Mouse (Mus musculus) hindbrain, embryonic 10.5 days (tissue): ENCODE measurements around the gene Cxadr. TPM values are rescaled to one million over a fixed set of nuclear protein-coding genes. Genes with fewer than 3 reads are reported as not detected.

ENCODE experiments used
- DNase-seq: peaks from one replicate; pipeline ENCODE4 v3.0.0-alpha.2; 2017; ENCODE audit warnings: low spot score
- H3K27ac ChIP-seq: fragments of 300-500 bp; sonication (generic); 2 replicates; pipeline ENCODE4 v1.5.1; 2016; ENCODE audit warnings: mild to moderate bottlenecking, moderate library complexity
- H3K27me3 ChIP-seq: fragments of 300-500 bp; sonication (generic); 2 replicates; pipeline ENCODE4 v1.6.1; 2016; ENCODE audit warnings: mild to moderate bottlenecking; ENCODE audit not compliant: poor library complexity, insufficient read depth, severe bottlenecking
- H3K36me3 ChIP-seq: fragments of 300-500 bp; sonication (generic); 2 replicates; pipeline ENCODE4 v1.6.1; 2016; ENCODE audit warnings: mild to moderate bottlenecking, moderate library complexity
- H3K4me1 ChIP-seq: fragments of 300-500 bp; sonication (generic); replicated peaks from 2 replicates; pipeline ENCODE4 v1.6.1; 2016; ENCODE audit warnings: mild to moderate bottlenecking
- H3K4me3 ChIP-seq: fragments of 300-500 bp; sonication (generic); 2 replicates; pipeline ENCODE4 v1.5.1; 2016; ENCODE audit warnings: mild to moderate bottlenecking, moderate library complexity
- H3K9me3 ChIP-seq: fragments of 300-500 bp; sonication (generic); 2 replicates; pipeline ENCODE4 v1.6.1; 2016; ENCODE audit warnings: mild to moderate bottlenecking, moderate library complexity
- WGBS: fragments of 180-500 bp; shearing (Covaris S2); methylation state at CpG from one replicate; pipeline ENCODE4 v1.1.7; 2016; 5-methylcytosine and 5-hydroxymethylcytosine counted together
- polyA plus RNA-seq: library from polyadenylated mRNA; unstranded; fragments of >200 nt; fragmentation: Nextera tagmentation; extraction: Ambion mirVana; gene quantifications from 2 replicates; pipeline ENCODE4 v1.2.1, GENCODE M21; 2016

Cxadr gene
- polyA plus RNA-seq, 1 experiment from 2014 or later = 58.4 TPM

GRCm38 (mm10) chr16:78283231-78283630 lies 18.1 kb upstream of the Cxadr start:
- WGBS = 88% methylated on average over 5 of the region's 5 CpGs
- H3K27ac ChIP-seq = no peak overlapping the region
- no peaks in the 10 kb centered on the region for H3K27me3 ChIP-seq
- no peaks in the 10 kb centered on the region for H3K4me1 ChIP-seq
- DNase-seq = no peak
- no peaks in the 10 kb centered on the region for H3K36me3 ChIP-seq
- no peaks in the 10 kb centered on the region for H3K9me3 ChIP-seq
- no peak overlapping the region for H3K4me3 ChIP-seq

DNA sequence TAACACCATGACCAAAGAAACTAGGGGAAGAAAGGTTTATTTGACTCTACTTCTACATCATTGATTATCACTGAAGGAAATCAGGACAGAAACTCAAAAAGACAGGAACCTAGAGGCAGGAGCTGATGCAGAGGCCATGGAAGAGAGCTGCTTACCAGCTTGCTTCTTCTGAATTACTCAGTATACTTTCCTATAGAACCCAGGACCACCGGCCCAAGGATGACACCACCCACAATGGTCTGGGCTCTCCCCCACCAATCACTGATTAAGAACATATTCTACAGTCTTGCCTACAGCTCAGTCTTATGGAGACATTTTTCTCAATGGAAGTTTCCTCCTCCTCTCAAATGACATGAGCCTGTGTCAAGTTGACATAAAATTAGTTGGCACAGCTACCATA lies 7.2 kb upstream of the Cxadr start:
- H3K4me1 ChIP-seq = 0 out of 2 replicates have a peak, but pooled peaks cover 12% of the 10 kb centered on the region
- H3K4me3 ChIP-seq = no peak overlapping the region
- H3K27me3 ChIP-seq = no peaks in the 10 kb centered on the region
- DNase-seq = no peak
- H3K9me3 ChIP-seq = no peaks in the 10 kb centered on the region
- WGBS = 89% methylated on average over 1 of the region's 1 CpGs
- no peak overlapping the region for H3K27ac ChIP-seq
- H3K36me3 ChIP-seq = no peaks in the 10 kb centered on the region

DNA sequence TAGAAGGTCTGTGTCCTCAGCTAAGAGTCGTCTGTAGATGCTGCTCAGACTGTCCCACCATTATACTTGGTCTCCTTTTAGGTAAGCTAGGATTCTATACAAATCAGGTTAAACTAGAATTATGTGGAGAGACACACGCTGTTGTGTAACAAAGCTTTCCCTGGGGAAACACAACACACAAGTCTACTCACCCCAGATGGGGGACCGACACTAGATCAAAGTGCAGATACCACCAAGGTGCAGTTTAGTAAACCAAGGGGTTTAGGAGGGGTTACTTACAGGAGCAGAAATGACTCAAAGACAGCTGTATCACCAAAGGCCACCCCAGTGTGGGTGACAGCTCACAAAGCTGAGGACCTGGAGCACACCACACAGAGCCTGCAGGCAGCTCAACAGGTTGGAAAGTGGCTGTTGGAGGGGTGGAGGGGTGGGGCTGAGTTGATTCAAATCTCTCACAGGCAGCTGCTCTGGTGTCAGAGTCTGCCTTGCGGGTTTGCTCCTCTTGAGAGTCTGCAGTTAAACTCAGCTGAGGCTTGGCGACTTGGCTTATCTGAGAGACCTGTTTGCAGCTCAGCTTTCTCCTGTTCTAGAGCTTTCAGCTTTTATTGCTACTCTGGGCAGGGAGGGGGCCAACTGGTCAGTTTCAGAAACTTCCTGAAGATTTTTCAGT lies 6.5 kb upstream of the Cxadr start:
- no peak overlapping the region for H3K4me3 ChIP-seq
- no peak overlapping the region for H3K27ac ChIP-seq
- DNase-seq = no peak
- H3K36me3 ChIP-seq = no peaks in the 10 kb centered on the region
- 0 out of 2 replicates have a peak, but pooled peaks cover 12% of the 10 kb centered on the region for H3K4me1 ChIP-seq
- 0 out of 2 replicates have a peak, but pooled peaks cover under 1% of the 10 kb centered on the region for H3K27me3 ChIP-seq
- H3K9me3 ChIP-seq = no peaks in the 10 kb centered on the region
- WGBS = 50% methylated on average over 5 of the region's 5 CpGs

- 0 out of 2 replicates have a peak, but pooled peaks cover 6% of the 10 kb centered on the region for H3K27me3 ChIP-seq
- no peak for DNase-seq
- no peaks in the 10 kb centered on the region for H3K9me3 ChIP-seq
- 46% methylated on average over 4 of the region's 4 CpGs for WGBS
- H3K4me1 ChIP-seq = 0 out of 2 replicates have a peak, but pooled peaks cover 12% of the 10 kb centered on the region
- no peaks in the 10 kb centered on the region for H3K36me3 ChIP-seq
- no peak overlapping the region for H3K4me3 ChIP-seq
- H3K27ac ChIP-seq = 0 out of 2 replicates have a peak overlapping the region, but pooled peaks have one; percentile 23
These were observed 5.7 kb upstream of the Cxadr start for GRCm38 (mm10) chr16:78295601-78296000.

DNA sequence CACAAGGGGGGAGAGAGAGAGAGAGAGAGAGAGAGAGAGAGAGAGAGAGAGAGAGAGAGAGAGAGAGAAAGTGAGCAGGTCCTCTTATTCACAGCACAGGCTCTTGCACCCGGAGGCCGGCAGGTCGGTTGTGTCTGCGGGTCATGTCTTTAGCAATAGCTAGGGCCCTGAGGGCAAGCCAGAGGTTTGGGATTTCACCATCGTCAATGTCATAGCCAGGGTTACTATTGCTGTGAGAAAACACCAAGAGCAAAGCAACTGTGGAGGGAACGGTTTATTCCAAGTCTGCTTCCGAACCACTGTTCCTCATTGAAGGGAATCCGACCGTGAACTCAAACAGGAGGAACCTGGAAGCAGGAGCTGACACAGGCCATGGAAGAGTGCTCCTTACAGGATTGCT lies 5.2 kb upstream of the Cxadr start:
- no peak overlapping the region for H3K4me3 ChIP-seq
- H3K4me1 ChIP-seq = peaks cover 16% of the 10 kb centered on the region; the same call in 1 of the 2 replicates
- WGBS = 73% methylated on average over 9 of the region's 9 CpGs
- DNase-seq = no peak
- no peaks in the 10 kb centered on the region for H3K9me3 ChIP-seq
- 0 out of 2 replicates have a peak overlapping the region, but pooled peaks have one; percentile 23 for H3K27ac ChIP-seq
- H3K27me3 ChIP-seq = 0 out of 2 replicates have a peak, but pooled peaks cover 6% of the 10 kb centered on the region
- no peaks in the 10 kb centered on the region for H3K36me3 ChIP-seq

DNA sequence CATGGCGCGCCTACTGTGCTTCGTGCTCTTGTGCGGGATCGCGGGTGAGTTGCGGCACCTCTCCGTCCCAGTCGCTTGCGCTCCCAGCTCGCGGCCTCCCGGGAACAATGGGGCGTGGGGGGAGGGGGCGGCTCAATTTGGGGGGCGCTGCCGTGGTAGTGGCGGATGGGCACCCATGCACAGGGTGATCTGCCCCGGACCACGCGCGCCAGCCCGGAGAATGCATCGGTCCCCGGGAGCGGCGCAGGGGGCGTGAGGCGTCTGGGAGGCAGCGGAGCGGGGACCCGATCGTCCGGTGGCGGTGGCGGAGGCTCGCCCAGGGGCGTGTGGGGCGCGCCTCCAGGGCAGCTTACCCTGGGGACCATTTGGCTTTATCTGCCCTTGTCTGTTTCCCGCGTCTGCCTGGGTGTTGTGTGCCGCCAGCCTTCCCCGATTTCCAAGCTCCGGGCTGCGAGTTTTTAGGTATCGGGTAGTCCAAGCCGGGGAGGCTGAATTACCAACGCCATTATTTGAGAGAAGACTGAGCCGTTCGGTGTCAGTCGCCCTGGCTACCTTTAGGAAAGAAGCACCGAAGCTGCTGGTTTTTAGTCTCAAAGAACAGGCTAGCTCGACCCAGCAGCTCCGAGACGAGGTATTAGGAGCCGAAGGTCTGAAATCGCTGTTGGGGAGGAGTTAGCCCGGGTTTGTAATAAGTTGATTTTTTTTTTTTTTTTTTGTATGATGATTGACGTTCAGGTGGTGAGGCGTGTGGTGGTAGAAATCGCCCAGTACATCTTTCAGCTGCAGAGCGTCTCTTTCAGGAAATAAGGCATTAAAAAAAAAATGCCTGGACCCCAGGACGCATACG lies 765 bp downstream of the Cxadr start:
- 0 out of 2 replicates have a peak, but pooled peaks cover 6% of the 10 kb centered on the region for H3K27me3 ChIP-seq
- H3K36me3 ChIP-seq = peaks cover 32% of the 10 kb centered on the region
- H3K9me3 ChIP-seq = no peaks in the 10 kb centered on the region
- H3K27ac ChIP-seq = peak overlapping the region; percentile 97
- WGBS = under 1% methylated on average over 65 of the region's 65 CpGs
- H3K4me1 ChIP-seq = peaks cover 28% of the 10 kb centered on the region
- no peak for DNase-seq
- H3K4me3 ChIP-seq = peak overlapping the region; percentile 98

DNA sequence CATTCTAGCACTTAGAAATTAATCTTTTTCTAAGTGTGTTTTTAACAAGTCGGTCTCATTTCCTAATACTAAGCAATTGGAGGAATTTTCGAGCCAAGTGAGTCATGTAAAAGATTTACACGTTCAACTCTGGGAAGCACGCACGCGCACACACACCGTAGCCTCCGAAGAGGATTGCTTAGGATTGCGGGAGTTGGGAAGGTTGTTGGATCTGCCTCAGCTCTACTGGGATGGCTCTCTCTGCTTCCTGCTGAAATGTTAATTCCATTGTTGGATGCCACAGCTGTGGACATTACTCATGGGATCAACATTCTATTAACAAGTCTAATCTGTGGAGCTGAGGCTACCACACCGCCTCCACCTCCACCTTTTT lies 1.4 kb downstream of the Cxadr start:
- Histone ChIP-seq H3K27me3 (0 out of 2 replicates have a peak, but pooled peaks cover 6% of the 10 kb centered on the region), H3K27ac (peak overlapping the region; percentile 97), H3K4me1 (peaks cover 28% of the 10 kb centered on the region), H3K36me3 (peaks cover 38% of the 10 kb centered on the region), H3K4me3 (peak overlapping the region; percentile 98), H3K9me3 (no peaks in the 10 kb centered on the region)
- 5% methylated on average over 10 of the region's 10 CpGs for WGBS
- DNase-seq = peak; percentile 36

DNA sequence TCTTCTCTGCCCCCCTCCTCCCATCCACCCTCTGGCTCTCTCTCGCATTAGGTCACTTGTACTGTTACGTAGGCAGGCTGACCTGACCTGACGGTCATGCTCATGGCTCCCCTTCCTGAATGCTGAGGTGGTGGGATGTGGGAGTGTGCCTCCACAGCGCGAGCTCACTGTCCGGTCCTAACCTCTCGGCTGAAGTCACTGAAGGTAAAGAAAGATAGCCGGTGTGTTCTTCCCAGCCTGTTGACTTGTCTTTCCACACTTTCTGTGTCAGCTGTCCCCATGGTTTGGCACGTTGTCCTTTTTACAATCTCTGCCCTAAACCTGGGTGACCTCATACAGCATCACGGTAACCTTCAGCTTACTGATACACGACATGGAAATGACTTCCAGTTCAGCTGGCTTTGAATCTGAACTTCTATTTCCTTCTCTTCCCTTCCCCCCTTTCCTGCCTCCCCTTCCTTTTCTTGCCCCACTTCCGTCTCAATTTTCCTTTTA lies 4.4 kb downstream of the Cxadr start:
- Histone ChIP-seq H3K4me3 (no peak overlapping the region), H3K9me3 (no peaks in the 10 kb centered on the region), H3K27ac (no peak overlapping the region), H3K27me3 (no peaks in the 10 kb centered on the region), H3K36me3 (peaks cover 66% of the 10 kb centered on the region), H3K4me1 (peaks cover 34% of the 10 kb centered on the region)
- DNase-seq = no peak
- 86% methylated on average over 12 of the region's 12 CpGs for WGBS

DNA sequence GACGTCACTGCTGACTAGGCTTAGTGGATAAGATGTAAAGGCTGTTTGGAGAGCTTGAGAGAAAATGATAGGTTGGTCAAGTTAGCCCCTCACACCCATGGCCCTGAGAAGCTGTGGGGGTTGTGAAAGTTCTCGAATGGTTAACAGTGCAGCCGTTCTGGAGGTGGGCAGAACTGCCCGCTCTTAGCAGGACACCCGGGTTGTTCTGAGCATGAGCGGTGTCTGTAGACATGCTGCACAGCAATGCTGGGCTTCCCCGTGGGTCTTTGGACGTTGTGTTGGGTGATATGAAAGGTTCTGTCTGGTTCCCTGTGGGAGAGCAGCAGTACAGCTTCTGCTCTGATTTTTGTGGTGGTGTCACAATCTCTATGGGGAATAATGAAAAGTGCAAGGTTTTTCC lies 5.3 kb downstream of the Cxadr start:
- no peaks in the 10 kb centered on the region for H3K27me3 ChIP-seq
- DNase-seq = no peak
- no peak overlapping the region for H3K4me3 ChIP-seq
- WGBS = 88% methylated on average over 8 of the region's 8 CpGs
- H3K27ac ChIP-seq = no peak overlapping the region
- H3K36me3 ChIP-seq = peaks cover 73% of the 10 kb centered on the region
- H3K9me3 ChIP-seq = no peaks in the 10 kb centered on the region
- peaks cover 33% of the 10 kb centered on the region for H3K4me1 ChIP-seq

GRCm38 (mm10) chr16:78307476-78308192 lies 6.3 kb downstream of the Cxadr start:
- peaks cover 41% of the 10 kb centered on the region for H3K4me1 ChIP-seq
- no peak overlapping the region for H3K27ac ChIP-seq
- WGBS = 93% methylated on average over 16 of the region's 16 CpGs
- H3K36me3 ChIP-seq = peaks cover 79% of the 10 kb centered on the region
- no peaks in the 10 kb centered on the region for H3K27me3 ChIP-seq
- H3K4me3 ChIP-seq = no peak overlapping the region
- no peaks in the 10 kb centered on the region for H3K9me3 ChIP-seq
- DNase-seq = no peak

DNA sequence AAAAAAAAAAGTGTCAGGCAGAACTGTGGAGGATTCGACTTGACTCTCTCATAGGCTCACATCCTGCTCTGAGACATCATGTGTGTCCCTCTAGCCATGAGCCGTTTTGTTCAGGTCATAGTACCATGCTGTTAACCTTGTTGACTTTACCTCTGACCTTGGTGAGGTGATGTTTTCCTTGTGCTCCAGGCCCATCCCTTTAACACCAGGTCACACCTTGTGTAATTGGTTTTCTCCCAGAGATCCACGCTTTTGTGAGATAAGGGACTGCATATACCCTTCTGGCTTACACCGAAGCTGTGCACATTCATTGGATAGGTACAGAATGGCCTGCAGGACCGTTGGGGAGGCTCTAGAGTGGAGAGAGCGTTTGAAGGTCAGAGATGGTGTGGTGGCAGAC lies 8.0 kb downstream of the Cxadr start:
- 85% methylated on average over 6 of the region's 6 CpGs for WGBS
- Histone ChIP-seq H3K4me3 (no peak overlapping the region), H3K36me3 (peaks cover 74% of the 10 kb centered on the region), H3K4me1 (peaks cover 43% of the 10 kb centered on the region), H3K27me3 (no peaks in the 10 kb centered on the region), H3K9me3 (no peaks in the 10 kb centered on the region), H3K27ac (no peak overlapping the region)
- no peak for DNase-seq

- WGBS = 65% methylated on average over 16 of the region's 16 CpGs
- peak overlapping the region; percentile 72 for H3K27ac ChIP-seq
- no peak for DNase-seq
These were observed 12.0 kb downstream of the Cxadr start for GRCm38 (mm10) chr16:78313135-78313887.

More at GRCm38 (mm10) chr16:78313135-78313887, 12.0 kb downstream of the Cxadr start:
- peak overlapping the region; percentile 21 for H3K4me3 ChIP-seq
- H3K36me3 ChIP-seq = peaks cover 45% of the 10 kb centered on the region
- no peaks in the 10 kb centered on the region for H3K27me3 ChIP-seq
- H3K4me1 ChIP-seq = peaks cover 44% of the 10 kb centered on the region
- no peaks in the 10 kb centered on the region for H3K9me3 ChIP-seq
